Mouse (Mus musculus): ENCODE results near the gene Gm20661.
A peak's percentile ranks its signal among the peaks of the same experiment; 100 is the strongest.

Gm20661 gene

DNA sequence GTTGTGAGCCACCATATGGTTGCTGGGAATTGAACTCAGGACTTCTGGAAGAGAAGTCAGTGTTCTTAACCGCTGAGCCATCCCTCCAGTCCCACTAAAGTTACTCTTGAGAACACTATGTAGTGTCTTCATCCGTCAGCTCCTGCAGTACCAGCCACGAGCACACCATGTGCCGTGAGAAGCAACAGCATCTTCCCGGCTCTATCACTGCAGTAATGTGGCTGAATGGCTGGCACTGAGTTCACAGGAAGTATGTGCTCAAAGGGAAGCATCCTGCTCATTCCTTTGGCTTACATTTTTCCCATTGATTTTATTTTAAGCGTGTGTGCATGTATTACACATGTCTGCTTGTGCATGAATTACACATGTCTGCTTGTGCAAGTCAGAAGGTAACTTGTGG is 15.4 kb upstream of the Gm20661 start:
- DNase-seq (ENCODE audit: low spot score): no peak

DNA sequence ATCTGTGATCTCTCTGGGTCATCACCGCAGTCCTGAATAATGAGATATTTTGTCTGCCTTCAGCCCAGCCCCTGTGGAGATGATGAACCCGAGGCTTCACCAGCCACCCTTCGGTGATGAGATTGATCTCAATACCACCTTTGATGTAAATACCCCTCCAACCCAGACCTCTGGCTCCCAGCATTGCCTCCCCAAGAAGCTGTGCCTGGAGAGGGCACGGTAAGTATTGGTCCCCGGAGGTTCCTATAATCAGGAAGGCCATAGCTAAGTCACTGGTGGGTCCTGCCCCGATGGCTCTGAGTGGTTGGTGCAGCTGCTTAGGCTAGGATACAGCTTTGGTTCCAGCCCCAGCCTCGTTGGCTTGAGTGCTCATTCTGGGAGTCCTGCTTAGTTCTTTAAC is 14.3 kb upstream of the Gm20661 start:
- no peak for DNase-seq (ENCODE audit: low spot score)

DNA sequence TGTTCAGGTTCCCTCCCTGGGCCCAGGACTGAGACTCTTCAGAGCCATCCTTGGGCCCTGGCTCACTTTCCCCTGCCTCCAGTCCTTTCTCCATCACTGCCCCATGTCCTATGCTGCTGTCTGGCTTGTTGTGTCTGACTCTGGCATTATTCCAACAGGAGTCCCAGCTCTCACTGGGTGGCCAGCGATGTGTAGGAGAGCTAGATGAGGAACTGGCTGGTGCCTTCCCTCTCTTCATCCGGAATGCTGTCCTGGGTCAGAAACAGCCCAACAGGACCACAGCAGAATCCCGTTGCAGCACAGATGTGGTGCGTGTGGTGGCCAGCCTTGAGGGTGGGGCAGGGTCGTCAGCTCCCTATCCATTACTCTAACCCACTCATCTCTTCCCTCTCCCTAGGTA is 12.5 kb upstream of the Gm20661 start:
- no peak for DNase-seq (ENCODE audit: low spot score)

DNA sequence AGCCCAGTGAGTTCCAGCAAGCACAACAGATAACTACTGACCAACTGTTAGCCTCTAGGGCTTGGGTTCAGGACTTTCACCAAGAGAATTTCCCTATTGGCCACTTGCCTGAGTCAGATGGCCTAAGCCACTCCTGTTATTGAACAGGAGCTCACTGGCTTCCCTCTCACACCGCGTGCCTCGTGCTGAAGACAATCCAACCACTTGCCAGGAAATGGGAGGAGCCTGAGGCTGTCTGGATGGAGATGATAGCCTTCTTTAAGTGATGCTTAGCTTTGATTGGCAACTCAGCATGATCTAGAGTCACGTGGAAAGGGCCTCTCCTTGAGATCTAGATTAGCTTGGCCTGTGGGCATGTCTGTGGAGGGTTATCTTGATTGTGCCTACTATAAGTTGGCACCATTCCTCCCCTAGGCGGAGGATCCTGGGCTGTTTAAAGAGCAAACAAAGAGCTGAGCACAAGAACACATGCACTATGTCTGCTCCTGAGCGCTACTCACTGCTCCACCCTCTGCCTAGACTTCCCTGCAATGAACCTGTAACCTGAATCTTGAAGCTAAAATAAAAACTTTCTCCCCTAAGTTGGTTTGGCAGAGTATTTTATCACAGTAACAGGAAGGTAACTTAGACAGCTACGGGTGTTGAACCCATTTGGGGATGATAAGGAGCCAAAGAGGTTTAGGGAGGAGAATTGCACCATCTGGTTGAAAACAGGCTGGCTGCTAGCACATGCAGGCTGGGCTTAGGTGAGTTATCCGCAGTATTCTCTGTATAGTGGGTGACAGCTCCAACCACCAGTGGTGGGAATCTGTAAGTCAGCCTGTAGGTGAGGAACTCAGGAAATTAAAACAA is 10.9 kb upstream of the Gm20661 start:
- DNase-seq (ENCODE audit: low spot score): peak; percentile 69

DNA sequence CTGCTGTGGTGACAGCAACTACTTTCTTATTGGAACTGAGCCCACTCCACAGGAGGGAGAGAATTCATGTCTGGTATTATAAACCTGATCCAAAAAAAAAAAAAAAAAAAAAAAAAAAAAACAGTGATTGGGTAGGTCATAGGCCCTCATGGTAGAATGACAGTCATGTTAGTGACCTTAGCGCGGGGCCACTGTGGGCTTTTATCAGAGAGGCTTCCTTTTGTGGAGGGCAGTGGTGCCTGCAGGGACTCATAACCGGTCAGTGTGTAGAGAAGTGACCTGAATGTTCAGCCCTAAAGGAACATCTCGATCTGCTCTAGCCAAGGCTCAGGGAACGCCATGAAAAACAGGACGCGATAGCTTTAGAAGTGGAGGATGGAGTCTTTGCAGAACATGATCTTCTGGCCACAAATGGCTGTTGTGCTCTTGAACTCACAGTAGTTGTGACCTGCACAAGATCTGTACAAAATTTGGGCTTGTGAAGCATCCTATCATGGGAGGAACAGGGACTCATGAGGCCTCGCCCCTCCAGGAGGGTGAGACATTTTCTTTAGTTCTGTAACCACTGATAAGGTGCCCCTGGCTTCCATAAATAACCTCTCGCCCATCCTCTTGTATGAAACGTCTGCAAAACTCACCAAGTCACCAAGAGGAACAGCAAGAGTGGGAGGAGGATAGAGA is 8.2 kb upstream of the Gm20661 start:
- DNase-seq (ENCODE audit: low spot score): peak; percentile 38

DNA sequence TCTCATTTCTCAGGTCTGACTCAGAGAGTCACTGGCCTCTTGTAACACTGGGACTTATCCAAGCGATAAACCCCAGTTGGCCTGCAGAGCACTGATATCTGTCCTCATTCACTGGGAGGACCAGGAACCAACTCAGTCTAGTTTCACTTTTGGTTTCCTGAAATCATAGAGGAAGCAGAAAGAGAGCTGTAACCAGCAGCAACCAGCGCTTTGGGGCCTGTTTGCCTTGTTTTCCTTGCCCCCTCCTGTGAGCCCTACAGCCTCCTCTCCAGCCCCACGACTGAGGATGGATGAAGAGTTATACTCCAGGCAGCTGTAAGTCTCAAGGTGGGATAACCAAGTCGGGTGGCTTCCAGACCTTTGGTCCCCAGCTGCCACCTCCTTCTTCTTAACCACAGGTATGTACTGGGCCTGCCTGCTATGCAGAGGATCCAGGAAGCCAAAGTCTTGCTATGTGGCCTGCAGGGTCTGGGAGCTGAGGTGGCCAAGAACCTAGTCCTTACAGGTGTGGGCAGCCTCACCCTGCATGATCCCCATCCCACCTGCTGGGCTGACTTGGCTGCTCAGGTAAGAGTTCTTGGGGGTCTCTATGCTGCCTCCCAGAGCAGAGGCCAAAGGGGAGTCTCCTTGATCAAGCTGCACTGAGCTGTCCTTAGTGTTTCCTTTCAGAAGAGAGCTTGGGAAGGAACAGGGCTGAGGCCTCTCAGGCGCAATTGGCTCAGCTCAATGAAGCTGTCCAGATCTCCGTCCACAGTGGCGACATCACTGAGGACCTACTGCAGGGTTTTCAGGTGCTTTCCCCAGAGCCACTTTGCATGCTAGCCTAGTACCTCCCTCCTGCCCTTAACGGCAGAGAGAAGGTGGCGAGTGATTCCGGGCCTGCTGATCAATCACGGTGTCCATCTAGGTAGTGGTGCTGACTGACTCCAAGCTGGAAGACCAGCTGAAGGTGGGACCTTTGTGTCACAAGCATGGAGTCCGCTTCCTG is 7.2 kb upstream of the Gm20661 start, which contains the start of gene Uba7:
Uba7 (plus strand) TSS at position 107 of the 988 bp plus-strand sequence.
- DNase-seq (ENCODE audit: low spot score): peak; percentile 67

DNA sequence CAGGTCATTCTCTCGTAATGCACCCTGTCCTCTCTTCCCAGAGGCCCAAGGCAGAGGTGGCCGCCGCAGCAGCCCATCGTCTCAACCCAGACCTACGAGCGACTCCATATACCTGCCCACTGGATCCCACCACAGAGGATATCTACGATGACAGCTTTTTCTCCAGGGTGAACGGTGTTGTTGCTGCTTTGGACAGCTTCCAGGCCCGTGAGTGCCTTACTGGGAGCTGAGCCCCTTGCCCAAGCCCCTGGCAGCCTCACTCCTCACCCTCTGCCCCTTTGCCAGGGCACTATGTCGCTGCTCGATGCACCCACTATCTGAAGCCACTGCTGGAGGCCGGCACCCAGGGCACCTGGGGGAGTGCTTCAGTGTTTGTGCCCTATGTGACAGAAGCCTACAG is 4.0 kb upstream of the Gm20661 start:
- DNase-seq (ENCODE audit: low spot score): no peak

DNA sequence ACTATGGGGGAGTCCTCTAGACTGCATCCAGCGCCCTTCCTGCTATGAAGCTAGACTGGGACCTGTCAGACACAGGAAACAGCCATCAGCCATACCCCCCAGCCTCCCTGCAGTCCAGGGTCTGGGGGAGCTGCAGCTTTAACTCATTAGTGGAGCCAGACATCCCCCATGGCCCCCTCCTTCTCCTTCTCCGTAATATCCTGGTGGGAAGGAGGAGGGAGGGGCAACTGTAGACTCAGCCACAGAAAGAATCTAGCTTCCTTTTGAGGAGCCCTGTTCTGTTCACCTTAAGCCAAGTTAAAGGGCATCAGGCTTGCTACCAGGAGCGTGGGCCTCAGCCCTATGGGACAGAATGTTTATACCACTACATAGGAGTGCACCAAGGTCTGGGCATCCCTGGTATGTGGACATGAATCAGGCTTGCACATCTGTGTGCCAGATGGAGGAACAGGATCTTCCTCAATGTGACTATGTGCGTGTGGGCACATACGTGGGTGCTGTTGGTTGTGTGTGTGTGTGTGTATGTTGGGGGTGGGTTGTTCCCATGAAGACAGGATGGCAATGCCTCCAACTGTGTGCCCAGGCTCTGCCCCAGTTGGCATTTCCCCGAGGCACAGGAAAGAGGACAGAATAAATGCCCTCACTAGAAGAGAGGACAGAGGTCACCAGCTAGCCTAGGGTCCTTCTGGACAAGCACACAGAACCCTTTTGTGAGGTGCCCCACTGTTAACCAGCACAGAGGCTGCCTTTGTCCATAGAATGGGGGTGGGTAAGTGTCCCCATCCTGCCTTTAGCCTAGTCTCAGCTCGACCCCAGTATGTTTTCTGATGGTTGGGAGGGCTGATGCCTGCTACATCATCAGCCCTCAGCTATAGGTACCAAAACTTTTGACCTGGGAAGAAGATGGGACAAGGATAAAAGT is 913 bp upstream of the Gm20661 start:
- DNase-seq (ENCODE audit: low spot score): no peak

DNA sequence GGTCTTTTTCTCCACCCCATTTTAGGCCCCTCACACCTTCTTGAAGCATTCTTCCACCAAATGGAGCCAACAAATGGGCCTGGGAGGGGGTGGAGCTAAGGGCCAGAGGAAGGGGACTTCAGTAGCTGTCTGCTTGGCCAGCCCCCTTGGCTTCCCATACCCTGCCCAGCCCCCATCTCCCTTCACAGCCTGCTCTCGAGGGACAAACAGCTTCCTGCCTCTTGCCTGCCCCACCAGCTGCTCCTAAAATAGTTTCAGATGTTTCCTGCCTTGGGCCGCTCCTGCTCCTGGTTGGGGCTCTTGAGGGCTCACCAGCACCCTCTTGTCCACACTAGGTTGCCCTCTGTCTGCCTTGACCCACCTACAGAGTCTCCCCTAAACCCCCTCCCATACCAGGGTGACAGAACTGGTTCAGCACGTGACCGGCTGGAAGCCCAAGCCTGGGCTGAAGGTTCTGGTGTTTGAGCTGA is 598 bp downstream of the Gm20661 start:
- peak; percentile 26 for DNase-seq (ENCODE audit: low spot score)

DNA sequence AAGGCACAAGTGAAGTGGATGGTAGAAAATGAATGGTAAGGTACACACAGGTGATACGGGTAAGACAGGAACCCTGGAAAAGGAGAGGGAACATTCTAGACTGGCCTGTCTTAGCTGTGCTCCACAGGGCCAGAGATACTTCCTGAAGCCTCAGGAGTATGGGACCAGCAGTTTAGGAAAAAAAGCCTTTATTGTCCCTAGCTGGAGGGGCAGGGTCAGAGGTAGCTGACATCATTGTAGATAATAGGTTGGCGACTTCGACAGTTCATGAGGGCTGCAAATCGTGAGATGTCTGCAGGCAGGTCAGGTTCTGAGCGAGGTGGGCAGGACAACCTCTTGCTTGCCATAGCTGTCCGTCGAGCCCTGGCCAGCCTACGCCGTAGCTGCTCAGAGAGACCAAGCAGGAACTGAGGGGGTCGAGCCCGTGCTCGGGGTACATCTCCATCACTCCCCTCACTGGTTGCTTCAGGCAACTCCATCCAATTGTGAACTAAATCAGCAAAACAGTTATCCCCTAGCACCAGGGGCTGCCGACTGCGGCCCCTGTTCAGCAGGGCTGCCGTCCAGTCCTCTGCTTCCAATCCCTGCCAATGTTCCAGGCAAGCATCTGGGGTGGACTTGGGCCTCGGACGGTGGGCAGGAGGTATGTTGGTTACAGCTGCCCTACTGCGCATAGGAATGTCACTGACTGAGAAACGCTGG is 1.3 kb downstream of the Gm20661 start:
- no peak for DNase-seq (ENCODE audit: low spot score)

DNA sequence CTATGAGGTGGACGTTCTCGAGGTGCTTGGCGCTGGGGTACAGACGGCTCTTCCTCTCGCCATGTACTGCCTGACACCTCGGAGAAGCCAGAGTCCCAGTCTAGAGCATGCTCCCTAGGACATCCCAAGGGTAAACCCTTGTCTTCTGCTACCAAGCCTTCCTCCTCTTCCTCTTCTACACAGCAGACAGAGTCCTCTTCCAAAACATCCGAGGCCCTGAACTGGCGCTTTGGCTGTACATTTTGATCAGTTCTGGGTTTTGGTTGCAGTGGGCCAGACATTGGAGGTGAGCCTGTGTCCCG is 1.8 kb downstream of the Gm20661 start:
- DNase-seq (ENCODE audit: low spot score): no peak

DNA sequence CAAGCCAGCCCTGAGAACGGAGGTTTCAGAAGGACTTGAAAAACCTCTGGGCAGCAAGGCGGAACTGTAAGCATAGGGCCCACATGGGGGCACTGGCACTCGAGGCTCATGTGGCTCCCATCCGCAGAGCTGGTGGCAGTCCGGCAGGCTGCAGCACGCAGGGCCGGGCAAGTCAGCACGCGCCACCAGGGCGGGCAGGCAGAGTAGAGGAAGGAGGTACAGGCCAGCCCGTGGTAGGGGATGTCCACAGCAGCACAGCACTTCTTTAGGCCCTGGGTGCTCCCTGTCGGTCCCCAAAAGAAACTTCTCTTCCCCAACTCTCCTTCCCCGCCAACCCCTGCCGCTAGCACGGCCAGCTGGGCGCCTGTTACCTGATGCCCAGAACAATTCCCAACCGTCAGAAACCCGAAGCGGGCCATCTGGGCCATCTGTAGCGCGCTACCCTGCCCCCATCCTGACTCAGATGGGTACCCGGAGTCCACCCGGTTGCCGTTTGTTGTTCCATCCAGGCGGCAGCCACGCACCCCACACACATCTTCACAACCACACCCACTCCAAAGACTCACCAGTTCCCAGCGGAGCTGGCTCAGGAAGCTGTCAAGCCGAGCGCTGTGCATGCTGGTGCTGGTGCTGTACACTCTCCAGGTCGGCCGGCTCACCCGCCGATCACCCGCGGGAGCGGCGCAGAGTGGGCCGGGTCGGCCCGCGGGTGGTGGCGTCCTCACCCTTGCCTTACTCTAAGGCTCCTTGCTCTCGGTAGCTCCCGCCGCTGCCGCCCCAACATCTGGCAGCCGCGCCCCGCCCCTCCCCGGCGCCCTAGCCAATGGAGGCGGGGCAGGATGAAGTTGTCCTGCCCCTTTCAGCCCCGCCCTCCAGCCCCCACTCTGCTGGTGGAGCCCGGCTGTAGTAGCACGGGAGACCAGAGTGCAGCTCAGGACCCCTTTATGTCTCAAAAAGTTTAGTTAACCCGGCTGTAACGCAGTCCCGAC is 2.6 kb downstream of the Gm20661 start, which contains the start of gene Inka1:
Inka1 (minus strand) TSS at position 749 of the 989 bp plus-strand sequence.
- peak; percentile 92 for DNase-seq (ENCODE audit: low spot score)

DNA sequence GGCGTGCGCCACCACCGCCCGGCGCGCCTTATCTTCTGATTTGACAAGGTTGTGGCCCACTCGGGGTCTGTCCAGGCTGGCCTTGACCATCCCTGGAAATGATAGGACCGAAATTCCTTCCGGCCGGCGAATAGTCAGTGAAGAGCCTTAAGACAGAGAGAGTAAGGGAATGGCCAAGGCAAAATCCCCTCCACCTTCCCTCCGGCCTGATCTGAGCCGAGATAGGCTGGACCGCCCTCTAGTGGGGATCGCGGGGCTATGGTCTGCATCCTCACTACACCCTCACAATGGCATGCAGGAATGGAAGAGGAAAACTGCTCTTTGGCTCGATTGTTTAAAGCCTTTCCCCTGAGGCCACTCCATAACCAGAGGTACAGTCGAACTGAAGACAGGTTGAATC is 3.5 kb downstream of the Gm20661 start:
- DNase-seq (ENCODE audit: low spot score): peak; percentile 73

DNA sequence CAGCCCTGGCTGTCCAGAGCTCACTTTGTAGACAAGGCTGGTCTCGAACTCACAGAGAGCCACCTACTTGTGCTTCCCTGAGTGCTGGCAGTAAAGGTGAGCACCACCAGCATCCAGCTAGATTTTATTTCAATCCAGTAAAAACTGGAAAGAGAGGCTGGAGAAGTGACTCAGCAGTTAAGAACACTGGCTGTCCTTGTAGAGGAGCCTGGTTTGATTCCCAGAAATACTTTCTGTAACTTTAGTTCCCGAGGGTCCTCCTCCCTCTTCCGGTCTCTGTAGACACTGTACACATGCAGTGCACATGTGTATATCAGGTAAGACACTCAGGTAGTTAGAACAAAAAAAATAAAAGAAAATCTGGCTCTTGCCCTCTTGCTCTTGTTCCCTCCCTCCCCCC is 5.1 kb downstream of the Gm20661 start:
- DNase-seq (ENCODE audit: low spot score): no peak

DNA sequence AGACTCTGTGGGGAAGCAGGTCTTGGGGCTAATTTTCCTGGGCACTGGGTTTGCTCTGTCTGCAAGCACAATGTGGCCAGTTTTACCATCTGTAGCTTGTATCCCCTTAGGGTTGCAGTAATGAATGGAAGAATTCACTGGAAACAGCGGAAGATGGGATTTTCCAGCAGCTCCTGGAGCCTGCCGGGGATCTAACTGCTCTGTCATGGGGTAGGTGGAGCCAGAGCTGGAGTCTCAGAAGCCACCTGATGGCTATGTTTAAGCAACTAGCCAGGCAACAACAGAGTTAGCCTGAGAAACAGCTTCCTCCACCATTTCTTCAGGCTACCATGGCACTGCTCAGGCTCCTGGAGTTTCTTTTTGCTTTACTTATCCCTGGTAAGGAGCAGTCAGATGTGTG is 9.3 kb downstream of the Gm20661 start, which contains the start of gene Cdhr4:
Cdhr4 (plus strand) TSS at position 301 of the 400 bp plus-strand sequence.
- DNase-seq (ENCODE audit: low spot score): no peak

DNA sequence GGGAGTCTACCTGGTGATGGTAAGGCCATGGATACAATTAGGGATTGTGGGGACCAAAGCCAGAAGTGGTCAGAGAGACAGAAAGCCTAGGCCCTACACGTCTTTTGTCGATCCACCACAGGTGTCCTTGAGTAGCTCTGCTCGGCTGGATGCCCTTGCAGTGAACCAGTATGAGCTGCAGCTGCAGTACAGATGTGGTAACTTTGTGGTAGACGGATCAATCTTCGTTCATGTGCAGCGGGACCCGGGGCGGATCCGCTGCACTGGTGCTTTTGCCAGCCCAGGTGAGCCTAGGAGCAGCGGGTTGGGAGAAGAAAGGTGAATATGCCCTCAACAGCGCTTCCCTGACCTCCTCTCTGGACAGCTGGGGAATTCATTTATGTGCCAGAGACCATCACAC is 10.2 kb downstream of the Gm20661 start:
- no peak for DNase-seq (ENCODE audit: low spot score)

DNA sequence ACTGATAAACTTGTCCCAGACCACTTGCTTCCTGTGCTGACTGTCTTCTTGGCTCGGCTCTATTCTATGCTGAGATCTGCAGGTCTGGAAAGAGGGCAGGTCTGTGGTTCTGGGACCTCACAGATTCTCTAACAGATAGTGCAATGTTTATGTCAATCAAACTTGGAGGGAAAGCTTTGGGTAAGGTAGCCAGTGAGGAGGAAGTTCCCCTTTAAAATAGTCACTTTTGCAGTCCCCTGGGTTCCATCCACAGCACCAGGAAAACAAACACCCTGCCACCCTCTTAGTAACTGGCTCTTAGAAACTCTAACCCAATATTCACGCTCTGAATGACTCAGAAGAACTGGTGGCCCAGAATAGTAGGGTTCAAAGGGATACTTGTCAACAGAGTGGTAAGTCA is 11.6 kb downstream of the Gm20661 start:
- no peak for DNase-seq (ENCODE audit: low spot score)

DNA sequence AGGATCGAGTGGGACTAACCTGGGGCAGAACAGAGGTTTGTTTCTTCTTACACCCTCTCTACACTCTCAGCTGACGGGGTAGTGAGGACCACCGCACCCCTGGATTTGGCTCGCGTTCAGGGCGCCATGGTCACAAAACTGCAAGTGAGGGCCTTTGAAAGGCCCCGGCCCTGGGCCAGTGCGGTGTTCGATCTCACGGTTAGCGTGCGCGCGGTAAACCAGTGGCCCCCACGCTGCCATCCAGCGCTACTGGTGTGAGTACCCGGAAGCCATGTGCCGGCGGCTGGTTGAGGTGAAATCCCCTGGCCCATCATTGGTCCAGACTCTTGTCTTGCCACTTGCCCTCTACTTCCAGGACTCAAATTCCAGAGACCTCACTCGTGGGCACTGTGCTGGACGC is 12.7 kb downstream of the Gm20661 start:
- no peak for DNase-seq (ENCODE audit: low spot score)

DNA sequence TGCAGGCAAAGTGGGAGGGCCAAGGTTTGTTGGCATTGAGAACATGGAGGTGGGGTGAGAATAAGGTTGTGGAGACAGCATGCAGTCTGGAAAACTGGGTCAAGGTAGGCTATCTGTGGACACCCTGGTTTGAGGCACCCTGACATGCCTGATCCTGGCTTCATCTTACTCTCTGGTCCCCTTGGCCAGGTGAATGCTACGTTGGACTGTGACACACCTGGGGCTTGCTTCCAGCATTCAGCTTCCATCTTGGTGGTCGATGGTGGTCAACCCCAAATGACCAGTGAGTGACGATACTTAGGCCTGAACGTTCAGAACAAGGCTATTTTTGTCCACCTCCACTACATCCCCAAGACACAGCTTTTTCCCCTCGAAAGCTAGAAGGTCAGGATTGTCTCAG is 13.2 kb downstream of the Gm20661 start, which contains the start of gene Gm20662:
Gm20662 (plus strand) TSS at position 301 of the 400 bp plus-strand sequence.
- no peak for DNase-seq (ENCODE audit: low spot score)

Measured in spleen, adult 12 weeks (tissue).